Mouse (Mus musculus) megakaryocyte, embryonic 14.5 days (primary cell): ENCODE results near the gene Pip5k1b.

ENCODE experiments used
- FLI1 ChIP-seq: IDR thresholded peaks from 2 replicates; pipeline ENCODE4 v1.6.1; 2012; ENCODE audit warnings: low read length, inconsistent platforms, mixed read lengths
- GATA1 ChIP-seq: IDR thresholded peaks from 3 replicates; pipeline ENCODE4 v1.6.1; 2012; ENCODE audit warnings: mixed read lengths, low read length, inconsistent platforms, borderline replicate concordance

GRCm38 (mm10) chr19:24570969-24571368, 15.3 kb upstream of the Pip5k1b start:
- TF ChIP-seq GATA1 (no peak), FLI1 (no peak)
